Mouse (Mus musculus) cerebellum, adult 8-10 months (tissue): ENCODE data around the gene Ninl.
"Not testable (repeated sequence)": the region's sequence is repeated elsewhere in the genome, so short reads cannot be mapped to it uniquely, and the experiment has no call there.

Experiments used
- DNase-seq: peaks from one replicate; pipeline ENCODE4 v3.0.0; 2022

Ninl gene

DNA sequence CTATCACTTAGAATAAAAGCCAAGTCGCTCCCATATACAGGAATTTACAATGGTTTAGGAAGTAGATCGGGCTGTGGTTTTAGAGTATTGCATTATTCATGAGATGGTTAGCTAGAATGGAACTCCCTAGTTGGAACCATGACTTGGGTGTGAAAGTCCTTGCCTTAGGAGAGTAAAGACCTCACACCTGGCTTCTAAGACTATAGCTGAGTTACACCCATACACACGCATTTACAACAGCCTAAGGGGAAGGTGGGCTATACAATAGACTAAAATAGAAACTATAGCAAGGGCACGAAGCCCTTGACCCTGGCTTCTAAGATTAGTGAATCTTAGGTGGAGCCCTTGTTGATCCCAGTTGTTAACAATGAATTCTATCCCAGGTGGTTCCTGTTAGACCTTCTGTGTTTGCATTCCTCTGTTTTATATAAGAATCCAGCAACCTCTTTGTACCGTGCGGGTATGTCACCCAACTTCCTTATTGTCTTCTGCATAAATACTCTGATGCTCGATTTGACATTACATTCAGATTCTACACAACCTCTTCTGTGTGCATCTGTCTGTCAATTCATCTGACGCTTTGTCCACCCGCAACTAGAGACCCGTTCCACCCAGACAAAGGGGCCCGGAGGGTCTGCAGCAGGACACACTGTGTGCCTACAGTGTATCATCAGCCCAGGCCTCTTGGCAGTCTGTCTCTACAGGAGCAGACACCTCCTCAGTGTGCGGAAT lies 91.1 kb downstream of the Ninl start:
- DNase-seq, result not testable (repeated sequence)

DNA sequence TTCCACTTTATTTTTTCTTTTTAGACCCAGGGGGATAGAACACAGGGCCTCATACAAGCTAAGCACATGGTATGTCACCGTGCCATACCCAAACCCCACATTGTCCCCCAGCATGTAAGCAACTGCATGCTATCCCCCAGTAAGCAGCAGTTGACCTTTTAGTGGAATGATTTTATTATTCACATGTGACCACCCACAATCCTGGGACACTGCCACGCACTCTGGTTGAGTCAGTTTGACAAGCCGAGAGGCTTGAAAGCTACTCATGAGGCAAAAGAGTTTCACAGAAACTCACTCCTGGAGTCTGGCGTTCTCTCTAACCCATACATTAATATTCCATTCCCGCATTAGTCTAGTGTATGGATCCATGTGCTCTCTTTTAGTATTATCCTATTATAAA lies 91.8 kb downstream of the Ninl start:
- not testable (repeated sequence) for DNase-seq

DNA sequence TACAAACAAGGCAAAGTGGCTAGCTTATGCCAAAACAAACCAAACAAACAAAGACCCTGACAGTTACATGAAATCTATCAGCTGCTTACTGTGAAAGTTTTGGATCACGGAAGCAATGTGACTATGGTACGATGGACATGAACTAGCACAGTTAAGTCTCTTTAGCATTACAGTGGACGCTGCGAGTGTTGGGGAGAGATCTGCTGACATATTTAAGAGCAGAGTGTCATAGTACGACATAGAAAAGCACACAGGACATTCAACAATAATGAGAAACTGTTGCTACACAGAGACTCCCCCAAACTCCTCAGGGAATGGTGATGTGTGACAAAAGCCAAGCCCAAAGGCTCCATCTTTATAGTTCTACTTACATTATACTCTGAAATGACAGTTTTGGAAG lies 95.2 kb downstream of the Ninl start:
- DNase-seq, result no peak

DNA sequence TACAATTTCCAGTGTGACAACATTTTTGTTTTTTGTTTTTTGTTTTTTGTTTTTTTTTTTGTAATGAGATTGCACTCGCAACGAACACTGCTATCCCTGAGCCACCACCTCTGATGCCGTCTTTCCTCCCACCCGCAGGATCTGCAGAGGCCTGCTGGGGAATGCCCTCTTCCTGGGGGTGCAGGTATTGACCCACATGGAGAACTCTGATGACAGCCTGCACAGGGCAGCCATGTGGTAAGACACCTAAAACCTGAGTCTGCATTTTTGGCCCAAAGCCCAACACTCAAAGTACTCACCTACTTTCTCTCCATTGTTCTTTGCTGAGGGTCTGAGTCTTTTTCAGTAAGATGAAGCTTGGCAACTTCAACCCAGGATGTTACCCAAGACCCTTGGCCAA lies 104.5 kb downstream of the Ninl start:
- no peak for DNase-seq

DNA sequence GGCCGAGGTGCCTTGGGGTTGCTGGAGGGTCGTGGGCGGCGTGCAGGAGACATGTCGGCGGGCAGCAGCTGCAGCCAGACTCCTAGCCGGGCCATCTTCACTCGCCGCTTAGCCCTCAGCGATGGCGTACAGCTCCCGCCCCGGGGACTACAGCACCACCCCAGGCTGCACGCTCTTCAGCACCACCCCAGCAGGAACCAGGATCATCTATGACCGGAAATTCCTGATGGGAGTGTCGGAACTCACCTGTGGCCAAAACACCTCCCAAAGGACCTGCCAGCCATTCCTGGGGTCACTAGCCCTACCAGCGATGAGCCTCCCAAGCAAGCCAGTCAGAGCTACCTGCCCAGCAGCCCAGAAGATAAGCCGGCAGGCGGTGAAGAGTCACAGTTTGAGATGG lies 105.7 kb downstream of the Ninl start:
- no peak for DNase-seq

DNA sequence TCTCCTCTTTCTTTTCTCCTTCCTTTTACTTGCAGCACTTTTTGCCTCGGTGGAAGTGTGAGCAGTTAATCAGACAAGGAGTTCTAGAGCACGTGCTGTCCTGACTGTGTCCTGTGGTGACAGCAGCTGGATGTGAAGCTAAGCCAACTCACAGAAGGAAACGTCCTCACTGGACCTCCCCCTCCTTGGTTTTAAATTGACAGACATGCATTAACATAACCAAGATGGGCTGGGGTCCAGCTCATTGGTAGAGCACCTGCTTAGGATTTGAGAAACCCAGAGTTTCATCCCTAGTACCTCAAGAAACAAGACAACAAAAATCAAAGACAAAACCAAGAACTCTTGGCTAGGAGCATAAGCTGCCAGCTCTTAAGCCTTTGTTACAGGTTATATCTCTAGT lies 108.4 kb downstream of the Ninl start:
- DNase-seq, result no peak

DNA sequence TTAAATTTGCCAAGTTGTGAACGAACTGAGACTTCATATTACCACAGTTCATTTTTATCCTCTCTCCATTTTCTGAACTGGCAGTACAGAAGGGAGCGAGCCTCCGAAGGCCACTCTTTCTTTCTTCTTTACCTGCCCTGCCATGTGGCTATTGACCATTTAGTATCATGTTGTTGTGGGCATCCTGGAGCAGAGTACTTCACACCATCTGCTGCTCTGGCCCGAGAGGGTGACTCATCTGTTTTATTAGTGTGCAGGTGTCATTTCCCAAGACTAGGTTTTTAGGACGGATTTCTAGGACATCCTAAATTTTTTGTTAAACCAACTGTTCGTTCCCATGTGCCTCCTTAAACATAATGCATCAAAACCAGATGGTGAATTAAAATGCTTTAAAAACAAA lies 110.0 kb downstream of the Ninl start:
- peak; percentile 45 for DNase-seq

DNA sequence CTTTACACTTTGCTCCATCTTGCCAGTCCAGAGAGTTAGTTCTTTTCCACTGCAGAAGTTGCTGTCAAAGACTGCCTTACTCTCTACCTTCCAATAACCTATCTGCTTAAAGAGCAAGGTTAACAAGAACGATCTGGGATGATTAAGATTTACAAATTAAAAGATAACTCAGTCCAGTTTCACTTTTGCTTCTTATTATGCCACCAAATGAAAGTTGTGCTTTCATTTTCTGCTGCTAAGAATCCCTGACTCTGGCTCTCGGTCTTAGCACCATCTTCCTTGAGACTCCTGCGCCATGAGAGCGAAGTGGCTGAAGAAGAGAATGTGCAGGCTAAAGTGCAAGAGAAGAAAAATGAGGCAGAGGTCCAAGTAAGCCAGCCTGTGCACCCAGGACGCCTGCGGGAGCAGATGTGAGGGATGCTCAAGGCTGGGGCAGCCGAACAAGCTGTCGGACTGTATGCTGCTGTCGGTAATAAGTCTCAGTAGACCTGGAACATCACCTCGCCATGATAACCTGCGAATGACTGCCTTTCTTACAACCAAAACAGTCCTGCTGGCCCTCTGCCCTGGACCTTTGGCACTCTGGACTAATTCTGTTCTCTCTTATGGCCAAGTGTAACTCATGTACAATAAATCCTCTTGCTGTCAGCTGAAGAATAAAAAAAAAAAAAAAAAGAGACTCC lies 112.0 kb downstream of the Ninl start:
- peak; percentile 53 for DNase-seq

DNA sequence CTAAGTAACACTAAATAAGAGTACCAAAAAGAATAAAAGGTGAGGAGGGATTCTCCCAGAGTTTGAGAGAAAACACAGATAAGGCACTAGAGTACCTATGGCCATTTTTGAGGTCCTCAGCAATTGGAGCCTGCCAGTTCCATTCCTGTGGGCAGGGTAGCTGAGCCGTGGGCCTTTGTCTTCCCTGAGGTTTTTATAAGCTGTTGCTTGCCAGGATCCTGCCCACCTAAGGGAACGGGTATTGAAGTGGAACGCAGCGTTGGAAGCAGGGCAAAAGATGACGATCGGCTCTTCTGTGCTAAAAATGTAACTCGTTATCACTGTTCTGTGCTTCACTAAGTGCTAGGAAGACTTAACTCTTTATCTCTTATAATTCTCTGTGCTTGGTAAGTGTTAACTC lies 115.7 kb downstream of the Ninl start:
- DNase-seq, result no peak

DNA sequence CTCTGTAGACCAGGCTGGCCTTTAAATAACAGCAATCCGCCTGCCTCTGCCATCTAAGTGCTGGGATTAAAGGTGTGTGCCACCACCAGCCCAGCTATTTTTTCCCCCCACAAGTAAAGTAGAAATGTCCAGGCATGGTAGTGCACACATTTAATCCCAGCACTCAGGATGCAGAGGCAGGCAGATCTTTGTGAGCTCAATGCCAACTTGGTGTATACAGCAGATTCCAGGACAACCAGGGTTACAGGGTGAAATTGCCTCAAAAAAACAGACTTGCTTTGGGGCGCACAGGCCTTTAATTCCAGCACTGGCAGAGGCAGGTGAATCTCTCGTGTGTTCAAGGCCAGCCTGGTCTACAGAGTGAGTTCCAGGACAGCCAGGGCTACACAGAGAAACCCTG lies 116.2 kb downstream of the Ninl start:
- no peak for DNase-seq

DNA sequence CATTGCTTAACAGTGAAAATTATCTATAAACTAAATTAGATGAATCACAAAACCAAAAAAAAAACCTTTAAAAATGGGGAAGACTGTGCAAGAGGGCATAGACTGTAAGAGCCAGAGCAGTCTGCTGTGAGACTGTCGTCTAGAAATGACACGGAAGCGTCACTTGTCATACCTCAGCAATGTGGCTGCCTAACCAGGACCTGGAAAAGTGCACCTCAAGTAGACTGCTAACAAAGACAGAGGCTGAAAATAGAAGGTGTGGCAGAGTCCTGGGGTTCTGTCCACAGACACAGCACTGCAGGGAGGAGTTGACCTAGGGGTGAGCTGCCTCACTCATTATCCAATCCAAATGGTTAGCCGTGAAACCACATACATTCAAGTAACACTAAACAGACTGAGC lies 117.0 kb downstream of the Ninl start:
- no peak for DNase-seq

DNA sequence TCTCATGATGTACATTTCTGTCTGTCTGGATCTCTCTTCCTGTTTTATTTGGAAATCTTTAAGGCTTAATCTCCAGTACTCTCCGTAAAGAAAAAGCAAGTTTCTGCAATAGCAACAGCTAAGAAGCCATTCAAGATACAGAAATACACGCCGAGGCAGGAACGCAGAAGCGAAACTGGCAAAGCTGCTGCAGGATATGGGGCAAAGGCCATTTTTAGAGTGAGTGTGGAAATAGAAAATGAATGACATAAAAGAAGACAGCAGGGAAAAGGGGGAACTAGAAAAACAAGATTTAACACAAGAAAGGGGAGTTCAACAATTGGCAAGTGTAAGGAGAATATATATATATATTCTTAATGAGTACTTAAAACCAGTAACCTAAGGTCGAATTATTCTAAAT lies 117.5 kb downstream of the Ninl start:
- no peak for DNase-seq

DNA sequence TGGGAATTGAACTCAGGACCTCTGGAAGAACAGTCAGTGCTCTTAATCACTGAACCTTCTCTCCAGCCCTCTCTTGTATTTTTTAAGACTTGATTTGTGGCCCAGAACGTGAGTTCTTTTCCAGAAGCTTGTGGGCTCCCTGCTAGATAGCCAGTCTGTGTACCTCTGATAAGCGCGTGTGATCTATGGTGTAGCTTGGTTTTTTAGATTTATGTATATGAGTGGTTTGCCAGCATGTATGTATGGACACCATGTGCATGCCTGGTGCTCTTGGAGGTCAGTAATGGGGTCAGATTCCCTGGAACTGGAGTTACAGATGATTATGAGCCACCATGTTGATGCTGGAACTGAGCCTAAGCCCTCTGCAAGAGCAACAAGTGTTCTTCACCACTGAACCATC lies 118.6 kb downstream of the Ninl start:
- DNase-seq, result no peak

DNA sequence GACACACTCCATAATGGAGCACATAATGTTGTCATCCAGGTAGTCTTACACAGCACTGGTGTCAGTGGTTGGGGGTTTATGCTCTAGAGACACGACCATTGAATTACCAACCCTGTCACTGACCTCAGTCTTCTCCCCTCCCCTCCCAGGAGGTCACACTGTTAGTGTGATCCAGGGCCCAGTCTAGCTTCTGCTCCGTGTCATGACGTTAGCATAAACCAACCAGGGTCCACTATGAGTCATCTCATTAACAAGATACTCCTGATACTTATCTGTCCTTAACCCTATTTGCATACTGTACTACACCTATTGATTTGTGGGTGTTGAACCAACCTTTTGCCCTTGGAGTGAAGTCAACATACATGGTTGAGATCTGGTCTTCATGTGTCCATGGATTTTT lies 120.5 kb downstream of the Ninl start:
- DNase-seq, result no peak

DNA sequence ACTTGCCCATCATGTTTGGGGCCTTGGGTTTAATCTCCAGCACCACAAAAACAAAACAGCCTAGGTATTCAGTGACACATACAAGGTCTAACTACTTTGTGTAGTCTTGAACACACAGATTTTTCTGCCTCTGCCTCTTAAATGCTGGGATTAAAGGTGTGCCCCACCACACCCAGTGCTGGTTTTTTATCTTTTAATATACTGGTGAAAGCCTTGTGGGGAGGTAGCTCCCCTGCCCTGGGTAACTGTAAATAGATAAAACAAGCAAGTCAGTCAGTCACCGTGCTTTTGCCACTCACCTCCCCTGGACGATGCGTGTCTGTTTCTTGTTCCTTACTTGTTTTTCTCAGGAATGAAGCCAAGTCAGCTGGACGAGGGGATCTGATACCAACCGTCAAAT lies 123.4 kb downstream of the Ninl start:
- DNase-seq, result no peak

DNA sequence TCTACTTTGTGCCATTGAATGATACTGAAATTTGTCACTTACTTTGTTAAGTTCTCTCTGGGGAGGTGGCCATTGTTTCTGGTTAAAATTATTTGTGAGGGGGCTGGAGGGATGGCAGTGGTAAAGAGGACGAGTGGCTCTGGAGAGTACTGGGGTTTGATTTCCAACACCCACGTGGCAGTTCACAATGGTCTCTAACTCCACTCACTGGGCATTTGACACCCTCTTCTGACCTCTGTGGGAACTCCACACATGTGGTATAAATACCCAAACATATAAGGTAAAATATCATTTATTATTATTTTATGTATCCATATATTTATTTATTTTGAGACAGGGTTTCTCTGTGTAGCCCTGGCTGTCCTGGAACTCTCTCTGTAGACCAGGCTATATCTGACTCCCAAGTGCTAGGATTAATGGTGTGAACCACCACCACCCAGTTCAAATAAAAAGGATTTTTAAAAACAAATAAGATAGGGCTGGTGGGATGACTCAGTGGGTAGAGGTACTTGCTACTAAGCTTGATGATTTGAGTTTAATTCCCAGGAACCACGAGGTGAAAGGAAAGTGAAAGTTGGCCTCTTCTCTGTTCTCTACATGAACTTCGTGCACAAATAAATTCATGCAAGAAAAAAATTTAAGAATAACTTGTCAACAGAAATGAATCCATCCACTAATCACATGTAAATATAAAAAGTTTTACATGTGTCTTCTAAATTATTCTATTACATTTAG lies 124.2 kb downstream of the Ninl start:
- DNase-seq, result no peak

DNA sequence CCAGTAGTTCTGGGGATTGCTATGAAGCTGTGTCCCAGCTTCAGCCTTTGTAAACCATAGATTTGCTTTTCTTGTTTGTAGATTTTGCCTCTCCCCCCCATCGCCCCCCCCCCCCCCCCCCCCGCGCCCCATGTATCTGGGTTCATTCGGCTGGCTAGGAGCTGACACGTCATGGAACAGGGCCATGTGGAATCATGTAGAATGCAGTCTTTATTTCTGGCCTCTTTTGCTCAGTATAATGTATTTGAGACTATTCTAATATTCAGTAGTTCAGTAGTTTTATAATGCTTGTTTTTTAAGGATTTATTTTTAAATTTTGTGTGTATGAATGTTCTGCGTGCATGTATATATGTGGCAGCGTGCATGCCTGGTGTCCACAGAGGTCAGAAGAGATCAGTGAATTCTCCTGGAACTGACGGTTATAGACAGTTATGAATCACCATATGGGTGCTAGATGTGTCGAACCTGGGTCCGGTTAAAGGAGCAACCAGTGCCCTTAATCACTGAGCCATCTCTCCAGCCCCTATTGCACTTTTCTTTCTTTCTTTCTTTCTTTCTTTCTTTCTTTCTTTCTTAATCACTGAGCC lies 128.8 kb downstream of the Ninl start:
- DNase-seq, result no peak

DNA sequence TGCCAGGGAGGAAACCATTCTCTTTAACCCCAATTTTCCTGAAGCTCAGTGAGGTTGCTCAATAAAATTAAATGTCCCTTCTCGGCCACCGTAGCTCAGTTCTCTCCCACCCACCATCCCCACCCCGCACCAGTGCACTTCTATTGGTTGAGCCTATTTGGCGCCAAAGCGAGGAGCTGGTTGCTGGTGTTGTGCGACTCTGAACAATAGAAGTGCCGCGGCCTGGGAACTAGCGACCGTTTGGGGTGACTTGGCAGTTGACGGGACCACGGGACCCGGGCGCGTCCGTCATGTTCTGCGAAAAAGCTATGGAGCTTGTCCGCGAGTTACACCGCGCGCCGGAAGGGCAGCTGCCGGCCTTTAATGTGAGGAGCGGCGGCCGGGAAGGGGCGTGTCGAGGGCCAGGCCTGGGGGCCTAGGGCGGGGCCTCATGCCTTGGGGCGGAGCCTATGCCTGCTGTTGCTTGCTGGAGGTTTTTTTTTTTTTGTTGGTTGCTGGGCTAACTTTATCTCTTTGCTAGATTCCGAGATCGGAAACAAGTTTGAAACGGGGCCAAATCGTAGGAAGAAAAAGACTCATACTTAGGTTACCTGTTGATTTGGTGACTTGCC lies 129.6 kb downstream of the Ninl start:
- peak; percentile 82 for DNase-seq

DNA sequence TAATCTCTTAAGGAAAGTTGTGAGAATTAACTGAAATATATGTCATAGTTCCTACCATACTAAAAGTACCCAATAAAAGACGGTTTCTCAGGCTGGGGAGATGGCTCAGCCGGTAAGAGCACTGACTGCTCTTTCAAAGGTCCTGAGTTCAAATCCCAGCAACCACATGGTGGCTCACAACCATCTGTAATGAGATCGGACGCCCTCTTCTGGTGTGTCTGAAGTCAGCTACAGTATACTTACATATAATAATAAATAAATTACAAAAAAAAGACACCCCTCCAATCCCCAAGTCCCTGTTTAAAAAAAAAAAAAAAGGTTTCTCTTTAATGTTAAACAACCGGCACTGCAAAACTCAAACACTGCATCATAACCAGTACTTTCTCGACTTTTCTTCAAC lies 130.3 kb downstream of the Ninl start:
- not testable (repeated sequence) for DNase-seq

DNA sequence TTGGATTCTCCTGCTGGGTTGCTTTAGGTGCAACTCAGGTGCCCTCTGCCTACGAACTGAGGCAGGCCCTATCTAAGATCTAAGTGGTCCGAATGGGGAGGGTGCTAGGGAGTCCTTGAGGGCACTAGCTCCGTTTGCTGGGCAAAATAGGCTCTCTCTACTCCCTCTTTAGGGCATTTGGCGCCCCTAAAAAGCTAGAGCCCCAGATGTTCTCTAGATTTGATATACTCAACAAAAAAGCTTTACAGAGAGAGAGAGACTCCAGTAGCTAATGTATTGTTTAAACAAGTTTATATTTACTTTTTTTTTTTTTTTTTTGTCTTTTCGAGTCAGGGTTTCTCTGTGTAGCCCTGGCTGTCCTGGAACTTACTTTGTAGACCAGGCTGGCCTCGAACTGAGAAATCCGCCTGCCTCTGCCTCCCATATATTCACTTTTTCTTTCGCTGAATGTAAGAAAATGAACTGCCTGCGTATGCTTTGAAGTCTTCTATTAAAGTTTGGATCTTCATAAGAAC lies 134.2 kb downstream of the Ninl start, which contains the start of gene Gins1:
TSS of gene Gins1 (plus strand) at position 465 of the 515 bp plus-strand sequence.
- no peak for DNase-seq

DNA sequence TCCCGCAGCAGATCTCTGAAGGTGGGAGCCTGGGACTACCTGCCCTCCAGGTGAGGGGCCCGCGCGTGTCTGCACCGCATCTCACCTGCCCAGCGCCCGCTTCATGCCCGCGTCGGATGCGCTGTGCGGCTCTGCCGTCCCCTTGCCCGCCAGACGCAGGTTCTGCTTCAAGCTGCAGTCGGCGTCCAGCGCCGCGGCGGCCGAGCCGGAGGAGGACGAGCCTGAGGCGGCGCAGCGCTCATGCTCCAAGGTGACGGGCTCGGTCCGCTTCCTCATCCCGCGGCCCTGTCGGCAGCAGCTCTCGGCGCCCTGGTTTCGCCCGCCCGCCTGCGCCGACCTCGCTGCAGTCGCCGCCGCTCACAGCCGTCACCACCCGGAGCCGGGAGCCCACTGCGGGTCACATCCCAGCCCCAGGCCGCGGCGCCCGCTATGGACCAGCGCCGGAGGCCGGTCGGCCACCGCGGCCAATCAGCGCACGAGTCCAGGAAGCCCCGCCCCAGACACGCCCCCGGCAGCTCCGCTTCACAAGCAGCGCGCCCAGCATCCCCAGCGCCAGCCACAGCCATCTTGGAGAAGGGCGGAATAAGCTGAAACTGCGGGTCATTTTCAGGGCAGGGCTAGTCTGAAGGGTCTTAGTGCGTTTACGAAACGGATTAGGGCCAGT lies 134.8 kb downstream of the Ninl start, which contains the start of gene Abhd12:
TSS of gene Abhd12 (minus strand) at position 470 of the 664 bp plus-strand sequence.
- peak; percentile 97 for DNase-seq

DNA sequence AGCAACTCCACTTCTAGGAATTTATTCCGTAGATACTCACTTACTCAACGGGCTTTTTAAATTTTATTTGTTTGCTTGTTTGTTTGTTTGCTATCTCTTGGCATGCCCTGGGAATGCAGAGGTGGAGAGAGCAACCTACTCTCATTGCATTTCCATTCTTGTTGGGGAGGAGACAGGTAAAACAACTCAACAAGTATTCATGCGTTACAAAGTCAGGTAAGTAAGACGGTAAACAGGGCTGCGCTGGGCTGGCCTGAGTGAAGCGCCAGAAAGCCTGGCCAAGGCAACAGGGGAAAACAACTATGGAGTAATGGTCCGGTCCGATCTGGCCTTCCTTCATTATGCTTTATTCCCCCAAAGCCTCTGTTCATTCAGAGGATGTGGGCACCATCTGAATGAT lies 136.8 kb downstream of the Ninl start:
- DNase-seq, result no peak
